Mouse (Mus musculus) stomach, embryonic 14.5 days (tissue): ENCODE measurements around the gene Gm20449. TPM values are rescaled to one million over a fixed set of nuclear protein-coding genes. Genes with fewer than 3 reads are reported as not detected.
"Not testable (repeated sequence)": the region's sequence is repeated elsewhere in the genome, so short reads cannot be mapped to it uniquely, and the experiment has no call there.

Experiments used
- ATAC-seq: fragments of 200-750 bp; cut with Nextera tagmentation; 2 replicates; pipeline ENCODE4 v1.8.0; 2017; ENCODE audit warnings: low read depth, moderate TSS enrichment; ENCODE audit not compliant: insufficient number of reproducible peaks, insufficient read depth, low FRiP score
- H3K27ac ChIP-seq: fragments of 300-500 bp; sonication (generic); 2 replicates; pipeline ENCODE4 v1.5.1; 2014; ENCODE audit warnings: mild to moderate bottlenecking, low read length, moderate library complexity, mixed read lengths
- H3K27me3 ChIP-seq: fragments of 300-500 bp; sonication (generic); 2 replicates; pipeline ENCODE4 v1.6.1; 2014; ENCODE audit warnings: low read length, control low read depth, mixed read lengths; ENCODE audit not compliant: control insufficient read depth, insufficient read depth
- H3K36me3 ChIP-seq: fragments of 300-500 bp; sonication (generic); 2 replicates; pipeline ENCODE4 v1.6.1; 2014; ENCODE audit warnings: mild to moderate bottlenecking, control low read depth, low read length, moderate library complexity, mixed read lengths; ENCODE audit not compliant: control insufficient read depth, insufficient read depth
- H3K4me1 ChIP-seq: fragments of 300-500 bp; sonication (generic); 2 replicates; pipeline ENCODE4 v1.6.1; 2014; ENCODE audit warnings: low read length, control low read depth, mixed read lengths; ENCODE audit not compliant: control insufficient read depth, insufficient read depth
- H3K4me2 ChIP-seq: fragments of 300-500 bp; sonication (generic); replicated peaks from 2 replicates; pipeline ENCODE4 v1.6.1; 2014; ENCODE audit warnings: low read depth, low read length, control low read depth
- H3K4me3 ChIP-seq: fragments of 300-500 bp; sonication (generic); 2 replicates; pipeline ENCODE4 v1.5.1; 2014; ENCODE audit warnings: low read depth, low read length, control low read depth
- H3K9ac ChIP-seq: fragments of 300-500 bp; sonication (generic); replicated peaks from 2 replicates; pipeline ENCODE4 v1.6.1; 2014; ENCODE audit warnings: low read depth, mild to moderate bottlenecking, control low read depth, low read length, moderate library complexity, mixed read lengths
- H3K9me3 ChIP-seq: fragments of 300-500 bp; sonication (generic); 2 replicates; pipeline ENCODE4 v1.6.1; 2016; ENCODE audit warnings: low read depth, low read length, control low read depth; ENCODE audit not compliant: control insufficient read depth
- WGBS: fragments of 180-500 bp; shearing (Covaris S2); extraction: QIAGEN DNeasy Blood & Tissue Kit; methylation state at CpG from one replicate; pipeline ENCODE4 v1.1.7; 2014; 5-methylcytosine and 5-hydroxymethylcytosine counted together
- polyA plus RNA-seq: library from polyadenylated mRNA; unstranded; fragments of >200 nt; fragmentation: Nextera tagmentation; extraction: Ambion mirVana; gene quantifications from 2 replicates; pipeline ENCODE4 v1.2.1, GENCODE M21; 2014

The Gm20449 gene
- polyA plus RNA-seq: 0.10 and 0.22 TPM in 2 replicates

DNA sequence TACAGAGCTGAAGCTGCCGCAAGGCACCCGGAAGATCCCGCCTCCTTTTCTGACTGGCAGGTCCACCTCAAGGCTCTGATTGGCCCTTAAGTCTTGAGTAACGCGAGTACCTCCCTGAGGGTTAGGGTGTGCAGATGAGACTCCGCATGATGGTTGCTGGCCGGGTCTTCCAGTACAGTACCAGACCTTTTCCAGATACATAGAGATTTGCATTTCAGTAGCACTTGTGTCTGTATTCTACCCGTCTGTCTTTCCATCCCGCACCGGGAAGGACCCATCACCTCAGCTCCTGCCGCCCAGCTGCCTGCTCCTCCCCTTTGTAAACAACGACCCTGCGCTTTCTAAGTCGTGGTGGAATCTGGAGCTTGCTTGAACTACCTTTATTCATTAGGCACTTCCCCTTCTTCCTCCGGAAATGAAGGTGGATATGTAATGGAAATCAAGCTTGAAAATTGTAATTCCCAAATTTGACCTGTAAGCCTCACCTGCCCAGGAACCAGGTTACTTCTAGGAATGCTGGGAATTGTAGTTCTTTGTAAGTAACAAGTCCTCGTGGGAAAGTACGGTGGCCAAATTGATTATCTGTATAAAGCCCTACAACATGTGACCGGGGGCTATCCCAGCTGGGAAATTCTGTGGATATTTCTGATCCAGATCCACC lies at the start of gene Gm20449, which contains the start of gene AW146154:
Gene Gm20449 (minus strand): TSS at position 29 of the 661 bp plus-strand sequence.
Gene AW146154 (minus strand): TSS at position 502 of the 661 bp plus-strand sequence.
- peak within 1 kb of the TSS; percentile 60 for H3K4me3 ChIP-seq
- ATAC-seq: peak; percentile 97
- no peaks in the 10 kb centered on the region for H3K27me3 ChIP-seq
- WGBS: 0% methylated on average over 18 of the region's 18 CpGs
- H3K9me3 ChIP-seq: peaks cover 2% of the 10 kb centered on the region; the same call in 1 of the 2 replicates
- no peaks in the 10 kb centered on the region for H3K4me1 ChIP-seq
- H3K9ac ChIP-seq: peak within 1 kb of the TSS; percentile 33; the same call in 1 of the 2 replicates
- H3K4me2 ChIP-seq: peak within 1 kb of the TSS; percentile 78
- H3K36me3 ChIP-seq: no peaks in the 10 kb centered on the region
- peak within 1 kb of the TSS; percentile 61; the same call in 1 of the 2 replicates for H3K27ac ChIP-seq

GRCm38 (mm10) chr7:41512672-41513071 lies 13.5 kb upstream of the Gm20449 start:
- H3K4me1 ChIP-seq: no peaks in the 10 kb centered on the region
- H3K36me3 ChIP-seq: no peaks in the 10 kb centered on the region
- H3K9me3 ChIP-seq: no peaks in the 10 kb centered on the region
- no peak for ATAC-seq
- H3K27me3 ChIP-seq: no peaks in the 10 kb centered on the region
- no peak overlapping the region for H3K4me3 ChIP-seq
- 92% methylated on average over 3 of the region's 3 CpGs for WGBS
- no peak overlapping the region for H3K9ac ChIP-seq
- H3K4me2 ChIP-seq: no peak overlapping the region
- H3K27ac ChIP-seq: no peak overlapping the region

- no peak for ATAC-seq
- WGBS: 13% methylated on average over 1 of the region's 1 CpGs
- H3K27me3 ChIP-seq: no peaks in the 10 kb centered on the region
These were observed 13.0 kb upstream of the Gm20449 start for GRCm38 (mm10) chr7:41512207-41512606.

DNA sequence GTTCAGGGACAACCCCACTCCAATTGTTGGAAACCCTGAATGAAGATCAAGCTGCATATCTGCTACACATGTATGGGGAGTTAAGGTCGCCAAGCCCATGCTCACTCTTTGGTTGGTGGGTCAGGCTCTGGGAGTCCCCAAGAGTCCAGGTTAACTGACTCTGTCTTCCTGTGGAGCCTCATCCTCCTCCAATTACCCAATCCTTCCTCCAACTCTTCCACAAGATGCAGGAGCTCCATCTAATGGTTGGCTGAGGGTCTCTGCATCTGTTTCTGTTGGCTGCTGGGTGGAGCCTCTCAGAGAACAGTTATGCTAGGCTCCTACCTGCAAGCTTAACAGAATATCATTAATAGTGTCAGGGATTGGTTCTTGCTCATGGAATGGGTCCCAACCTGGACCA lies 3.2 kb upstream of the Gm20449 start:
- Histone ChIP-seq H3K4me2 (no peak overlapping the region), H3K9me3 (no peaks in the 10 kb centered on the region), H3K9ac (no peak overlapping the region), H3K36me3 (no peaks in the 10 kb centered on the region), H3K27me3 (no peaks in the 10 kb centered on the region), H3K4me1 (no peaks in the 10 kb centered on the region), H3K27ac (no peak overlapping the region), H3K4me3 (no peak overlapping the region)
- ATAC-seq: no peak
- WGBS: 52% methylated on average over 1 of the region's 1 CpGs

More at GRCm38 (mm10) chr7:41512207-41512606, 13.0 kb upstream of the Gm20449 start:
- no peak overlapping the region for H3K9ac ChIP-seq
- H3K4me3 ChIP-seq: no peak overlapping the region
- no peak overlapping the region for H3K27ac ChIP-seq
- no peaks in the 10 kb centered on the region for H3K9me3 ChIP-seq
- H3K4me2 ChIP-seq: no peak overlapping the region
- H3K4me1 ChIP-seq: no peaks in the 10 kb centered on the region
- H3K36me3 ChIP-seq: no peaks in the 10 kb centered on the region

DNA sequence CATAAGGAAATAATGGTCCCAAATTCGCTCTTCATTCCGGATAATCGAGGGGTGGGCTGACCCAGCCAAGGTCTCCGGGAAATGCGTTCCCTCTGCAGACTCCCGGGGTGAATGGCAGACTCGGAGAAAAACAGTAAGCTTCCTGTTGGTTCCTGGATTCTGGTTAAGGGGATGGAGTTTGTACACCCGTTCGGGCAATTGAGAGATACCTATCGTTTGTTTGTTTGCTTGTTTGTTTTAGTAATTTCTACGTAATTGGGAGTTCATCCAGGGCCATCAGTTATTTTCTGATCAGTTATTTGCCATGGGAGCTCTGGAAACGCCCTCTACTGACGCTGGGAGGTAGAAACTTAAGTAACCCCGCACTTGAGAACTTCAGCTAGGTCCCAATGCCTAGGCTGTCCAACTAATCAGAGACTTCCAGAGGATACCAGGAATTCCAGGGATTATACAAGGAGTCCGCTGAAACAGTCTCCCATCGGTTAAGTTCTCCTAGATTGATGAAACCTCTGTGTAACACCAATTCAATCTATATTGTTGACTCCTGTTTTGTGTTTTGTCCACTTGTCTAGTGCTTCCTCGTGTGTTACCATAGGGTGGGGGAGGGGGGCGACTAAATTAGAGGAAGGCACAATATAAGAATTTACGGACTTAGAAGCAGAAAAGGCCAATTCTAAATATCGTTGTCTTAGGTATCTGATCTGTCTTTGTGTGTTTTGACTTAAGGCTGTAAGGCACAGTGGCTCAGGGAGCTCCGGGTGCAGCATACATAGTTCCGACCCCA lies 1.1 kb upstream of the Gm20449 start:
- Histone ChIP-seq H3K36me3 (no peaks in the 10 kb centered on the region), H3K4me3 (peak overlapping the region; percentile 60), H3K4me1 (no peaks in the 10 kb centered on the region), H3K4me2 (peak overlapping the region; percentile 78), H3K27ac (no peak overlapping the region), H3K9me3 (no peaks in the 10 kb centered on the region), H3K27me3 (no peaks in the 10 kb centered on the region), H3K9ac (peak overlapping the region; percentile 21; the same call in 1 of the 2 replicates)
- WGBS: 16% methylated on average over 22 of the region's 22 CpGs
- ATAC-seq: no peak

- H3K27ac ChIP-seq: peak overlapping the region; percentile 61; the same call in 1 of the 2 replicates
- H3K27me3 ChIP-seq, H3K4me1 ChIP-seq, H3K36me3 ChIP-seq, ATAC-seq, H3K9me3 ChIP-seq: not testable (repeated sequence)
- H3K4me3 ChIP-seq: peak overlapping the region; percentile 60
- H3K9ac ChIP-seq: peak overlapping the region; percentile 33; the same call in 1 of the 2 replicates
- peak overlapping the region; percentile 78 for H3K4me2 ChIP-seq
- 0% methylated on average over 6 of the region's 6 CpGs for WGBS
These were observed 214 bp downstream of the Gm20449 start for GRCm38 (mm10) chr7:41499018-41499388.

DNA sequence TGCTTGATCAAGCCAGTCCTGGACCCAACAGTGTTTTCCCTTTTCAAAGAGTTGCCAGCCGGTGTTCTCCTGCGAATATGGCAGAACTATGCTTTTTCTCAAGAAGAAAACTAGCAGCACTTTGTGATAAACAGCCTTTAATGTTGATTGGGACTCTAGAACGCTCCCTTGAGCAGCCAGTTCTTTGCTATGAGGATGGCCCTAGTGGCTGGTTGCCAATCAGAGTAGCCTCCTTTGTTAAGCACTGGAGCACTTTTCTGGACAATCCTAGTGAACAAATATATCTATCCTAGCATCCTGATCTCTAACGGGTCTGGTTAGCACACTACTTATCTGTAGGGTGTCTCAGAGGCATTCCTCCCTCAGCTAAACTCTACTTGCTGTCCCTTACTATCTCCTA lies 753 bp downstream of the Gm20449 start:
- H3K9ac ChIP-seq, H3K4me1 ChIP-seq, ATAC-seq, H3K27me3 ChIP-seq, H3K27ac ChIP-seq, H3K36me3 ChIP-seq, H3K9me3 ChIP-seq: not testable (repeated sequence)
- Histone ChIP-seq H3K4me2 (peak overlapping the region; percentile 78), H3K4me3 (peak overlapping the region; percentile 60)
- WGBS: 49% methylated on average over 2 of the region's 4 CpGs

GRCm38 (mm10) chr7:41497871-41498270 lies 1.3 kb downstream of the Gm20449 start:
- H3K27me3 ChIP-seq: no peaks in the 10 kb centered on the region
- no peak overlapping the region for H3K4me3 ChIP-seq
- WGBS: 98% methylated on average over 2 of the region's 2 CpGs
- H3K4me1 ChIP-seq: no peaks in the 10 kb centered on the region
- H3K27ac ChIP-seq: no peak overlapping the region
- H3K36me3 ChIP-seq: no peaks in the 10 kb centered on the region
- no peak for ATAC-seq
- H3K9me3 ChIP-seq: peaks cover 5% of the 10 kb centered on the region; the same call in 1 of the 2 replicates
- no peak overlapping the region for H3K4me2 ChIP-seq
- no peak overlapping the region for H3K9ac ChIP-seq
